Mouse (Mus musculus): ENCODE data around the gene Tnf.

GRCm38 (mm10) chr17:35152121-35152520 is 49.7 kb downstream of the Tnf start:
- TF ChIP-seq CTCF (IDR thresholded peaks at IDR 0.05; ENCODE audit: borderline replicate concordance, extremely low read depth, insufficient read depth, insufficient read length): no peak
- no peak for TF ChIP-seq POLR2A (IDR thresholded peaks at IDR 0.05; ENCODE audit: borderline replicate concordance, extremely low read depth, insufficient read depth, insufficient read length, poor library complexity, severe bottlenecking)

Measured in brain, embryonic 14.5 days (tissue).